Mouse (Mus musculus): ENCODE results near the gene Slc46a2.
A peak's percentile ranks its signal among the peaks of the same experiment; 100 is the strongest.

Slc46a2 gene

DNA sequence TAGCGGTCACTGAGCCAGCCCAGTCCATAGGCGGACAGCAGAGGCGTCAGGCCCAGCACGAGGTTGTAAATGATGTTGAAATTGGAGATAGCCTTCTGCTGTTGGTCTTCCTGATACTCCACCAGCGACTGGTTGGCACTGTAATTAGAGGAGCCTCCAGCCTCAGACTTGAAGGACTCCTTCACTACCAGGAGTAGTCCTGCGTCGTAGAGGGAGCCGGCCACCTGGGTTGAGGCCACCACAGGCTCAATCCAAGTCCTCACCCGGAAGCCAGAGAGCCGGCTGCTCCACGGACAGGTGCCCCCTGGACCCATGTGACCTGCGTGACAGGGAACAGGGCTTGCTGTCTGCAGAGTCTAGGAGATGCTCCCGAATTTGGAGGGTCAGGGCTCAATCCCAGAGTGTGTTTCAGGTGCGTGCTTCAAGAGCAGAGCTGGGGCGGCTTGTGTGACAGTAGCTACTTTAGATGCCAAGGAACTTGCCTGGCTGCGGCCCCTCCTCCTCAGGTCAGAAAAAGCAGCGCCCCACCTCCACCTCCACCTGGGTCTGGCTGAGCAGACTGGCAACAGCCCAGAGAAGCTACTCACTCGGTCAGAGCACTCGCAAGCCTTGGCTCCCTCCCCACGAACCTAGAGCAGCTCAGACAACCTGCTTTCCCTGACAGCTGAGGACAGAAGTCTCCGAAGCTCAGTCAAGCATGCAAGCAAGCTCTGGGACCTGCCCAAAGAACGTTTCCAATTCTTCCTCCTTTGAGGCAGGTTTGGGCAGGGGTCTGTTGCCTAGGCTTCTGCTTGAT, at the start of gene Slc46a2:
Gene Slc46a2, minus strand, starts transcription at position 449 of the 796 bp plus-strand sequence.
- no peak for DNase-seq (ENCODE audit: low spot score in 2 of 2)

GRCm38 (mm10) chr4:59963405-59964344, 48.8 kb upstream of the Slc46a2 start, which contains the start of gene Mup6:
Gene Mup6, plus strand, starts transcription at chr4:59964294.
- no peak for DNase-seq (ENCODE audit: low spot score in 2 of 2)

GRCm38 (mm10) chr4:59960610-59961009, 45.8 kb upstream of the Slc46a2 start, which contains the start of gene Mup4:
Gene Mup4, minus strand, starts transcription at chr4:59960710.
- no peak for DNase-seq (ENCODE audit: low spot score in 2 of 2)

GRCm38 (mm10) chr4:59937543-59937942, 22.7 kb upstream of the Slc46a2 start:
- DNase-seq (ENCODE audit: low spot score in 2 of 2) = no peak

DNA sequence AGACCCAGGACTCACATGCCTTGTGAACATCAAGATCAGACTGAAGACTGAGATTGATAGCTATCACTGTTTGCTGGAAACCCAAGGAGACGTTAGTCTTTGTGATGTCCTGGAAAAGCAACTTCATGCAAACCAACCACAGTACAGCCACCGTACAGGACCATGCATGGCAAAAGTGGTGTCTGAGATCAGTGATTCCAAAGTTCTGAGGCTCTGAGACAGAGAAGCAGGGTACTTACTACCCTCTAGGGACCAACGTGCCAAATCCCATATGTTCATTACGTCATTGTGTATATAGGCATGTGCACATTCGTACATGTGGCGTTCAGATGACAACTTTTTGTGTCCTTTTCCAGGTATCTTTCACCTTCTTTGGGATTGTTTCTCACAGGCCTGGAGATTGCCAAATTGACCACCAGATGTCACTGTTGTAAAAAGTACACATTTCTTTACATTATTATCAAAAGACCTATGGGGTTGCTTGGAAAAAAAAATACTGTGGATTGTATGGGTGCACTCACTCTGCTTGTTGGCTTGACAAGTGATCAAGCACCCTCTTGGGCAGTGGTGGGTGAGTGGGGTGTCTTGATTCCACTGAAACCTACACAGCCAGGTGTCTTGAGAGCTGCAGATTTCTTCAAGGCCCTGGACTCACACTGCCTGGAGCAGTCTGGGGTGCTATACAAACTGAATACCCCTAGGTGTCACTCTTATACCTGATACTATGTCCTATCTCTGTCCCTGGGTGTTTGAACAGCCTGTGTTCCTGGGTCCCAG, 17.8 kb upstream of the Slc46a2 start:
- peak in 1 of 2 experiments; percentile 7 for DNase-seq (ENCODE audit: low spot score in 2 of 2)

DNA sequence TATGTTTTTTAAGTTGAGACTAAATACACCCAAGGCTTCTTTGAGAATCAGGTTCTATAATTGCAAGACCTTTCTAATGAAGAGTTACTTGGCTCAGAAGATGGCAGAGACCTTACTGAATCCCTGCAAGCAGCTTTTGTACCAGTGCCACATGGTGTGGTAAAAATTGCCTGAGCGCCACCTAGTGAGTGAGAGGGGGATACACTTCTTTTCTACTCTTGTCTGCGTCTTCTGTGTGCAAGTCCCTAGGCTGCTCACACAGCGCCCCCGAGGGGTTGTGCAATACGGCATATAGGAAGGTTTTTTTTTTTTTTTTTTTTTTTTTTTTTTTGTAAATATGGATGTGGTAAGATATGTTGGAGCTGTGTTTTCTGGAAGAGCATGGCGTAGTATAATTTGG, 13.5 kb upstream of the Slc46a2 start:
- peak; percentile 10 to 77 for DNase-seq (ENCODE audit: low spot score in 2 of 2)

- DNase-seq (ENCODE audit: low spot score in 2 of 2) = no peak
Measured at GRCm38 (mm10) chr4:59927666-59928065, 12.8 kb upstream of the Slc46a2 start.

DNA sequence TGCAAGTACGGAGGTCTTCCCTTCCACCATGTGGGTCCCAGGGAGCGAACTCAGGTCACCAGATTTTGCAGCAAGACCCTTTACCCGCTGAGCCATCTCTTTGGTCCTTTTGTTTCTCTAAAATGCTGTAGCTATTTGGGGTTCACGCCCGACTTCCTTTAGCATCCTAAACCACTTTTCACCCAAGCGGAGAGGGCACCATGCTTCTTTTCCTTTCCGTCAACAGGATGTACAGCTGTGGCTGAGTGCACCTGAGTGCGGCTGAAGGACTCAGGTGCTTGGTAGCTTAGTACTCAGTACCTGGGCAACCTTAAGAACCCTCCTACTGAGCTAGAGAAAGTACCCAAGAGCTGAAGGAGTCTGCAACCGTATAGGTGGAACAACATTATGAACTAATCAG, 10.2 kb upstream of the Slc46a2 start:
- DNase-seq (ENCODE audit: low spot score in 2 of 2) = peak in 1 of 2 experiments; percentile 28

DNA sequence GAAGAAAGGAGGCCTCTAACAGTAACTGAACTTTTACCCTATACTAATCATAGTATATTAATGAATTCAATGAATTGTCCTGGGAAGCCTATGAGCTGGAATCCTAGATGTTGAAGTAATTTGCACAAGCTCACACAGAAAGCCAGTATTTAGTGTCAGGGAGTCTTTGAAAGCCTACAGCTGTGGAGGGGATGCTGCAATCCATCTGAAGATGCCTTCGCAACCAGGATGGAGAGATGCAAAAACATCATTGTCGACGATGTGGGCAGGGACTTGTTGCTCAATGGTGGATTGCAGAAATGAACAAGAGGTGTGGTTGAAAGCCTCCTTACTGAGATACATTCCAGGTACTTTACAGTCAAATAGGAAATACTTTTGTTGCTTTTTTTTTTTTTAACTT, 3.1 kb upstream of the Slc46a2 start:
- DNase-seq (ENCODE audit: low spot score in 2 of 2) = no peak

GRCm38 (mm10) chr4:59908785-59909184, 6.1 kb downstream of the Slc46a2 start:
- no peak for DNase-seq (ENCODE audit: low spot score in 2 of 2)

DNA sequence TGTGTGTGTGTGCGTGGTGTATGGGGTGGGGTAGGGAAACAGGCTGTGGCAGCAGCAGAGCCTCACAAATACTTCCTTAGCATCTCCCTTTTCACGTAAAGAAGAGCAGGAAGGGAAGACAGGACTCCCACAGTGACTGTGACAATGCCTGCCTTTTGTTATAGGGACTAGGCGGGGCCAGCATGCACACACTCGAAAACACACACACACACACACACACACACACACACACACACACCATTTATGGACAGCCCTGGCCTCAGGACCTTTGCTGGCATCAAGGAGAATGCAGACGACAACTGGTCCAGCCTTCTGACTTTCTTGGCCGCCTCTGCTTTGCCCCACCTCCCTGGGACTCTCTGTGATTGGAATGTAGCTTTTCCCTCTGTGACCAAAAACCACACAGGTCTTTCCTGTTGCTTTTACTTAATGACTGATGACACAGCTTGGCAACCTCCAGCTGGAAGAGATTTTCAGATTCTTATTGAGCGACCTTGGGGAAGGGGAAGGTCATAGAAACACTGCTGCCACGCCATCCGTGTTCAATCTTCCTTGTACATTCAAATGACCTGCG, 7.1 kb downstream of the Slc46a2 start:
- no peak for DNase-seq (ENCODE audit: low spot score in 2 of 2)

DNA sequence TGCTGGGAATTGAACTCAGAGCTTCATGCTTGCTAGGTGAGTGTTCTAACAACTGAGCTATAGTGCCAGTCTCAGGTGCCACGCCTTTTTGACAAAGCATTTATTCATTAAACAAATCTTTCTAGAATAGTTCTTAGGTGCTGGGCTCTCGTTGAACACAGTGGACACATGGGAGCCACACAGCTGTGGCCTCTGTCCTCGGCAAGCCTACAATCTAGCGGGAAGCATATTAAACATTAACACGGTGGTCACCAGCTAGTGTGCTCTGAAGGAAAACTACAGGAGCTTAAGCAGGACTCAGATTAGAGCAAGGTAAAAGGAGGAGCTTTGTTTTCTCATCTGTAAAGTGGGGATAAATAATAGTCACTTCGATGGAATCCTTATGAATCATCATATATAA, 7.8 kb downstream of the Slc46a2 start:
- no peak for DNase-seq (ENCODE audit: low spot score in 2 of 2)

GRCm38 (mm10) chr4:59902547-59902946, 12.3 kb downstream of the Slc46a2 start:
- DNase-seq (ENCODE audit: low spot score in 2 of 2) = no peak

GRCm38 (mm10) chr4:59901810-59902209, 13.0 kb downstream of the Slc46a2 start:
- no peak for DNase-seq (ENCODE audit: low spot score in 2 of 2)

GRCm38 (mm10) chr4:59898521-59898919, 16.3 kb downstream of the Slc46a2 start:
- DNase-seq (ENCODE audit: low spot score in 2 of 2) = no peak

- DNase-seq (ENCODE audit: low spot score in 2 of 2) = no peak
Measured at GRCm38 (mm10) chr4:59897814-59898520, 16.9 kb downstream of the Slc46a2 start.

DNA sequence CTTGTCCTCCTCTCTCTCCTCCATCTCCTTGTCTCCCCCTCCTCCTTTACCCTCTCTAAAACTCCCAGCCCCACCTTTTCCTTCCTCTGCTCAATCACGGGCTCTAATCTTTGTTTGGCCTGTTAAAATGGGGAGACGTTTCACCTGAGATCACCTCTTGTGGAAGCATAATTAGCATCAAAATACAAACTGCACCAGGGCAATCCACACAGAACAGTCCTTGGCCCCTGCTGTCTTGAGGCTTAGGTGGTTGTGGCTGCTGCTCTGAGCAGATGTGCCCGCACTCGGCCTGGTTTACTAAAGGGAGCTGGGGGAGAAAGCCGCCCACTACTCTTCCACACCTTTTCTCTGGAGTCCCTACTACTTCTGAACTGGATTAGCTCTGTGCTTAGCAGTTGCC, 18.9 kb downstream of the Slc46a2 start:
- DNase-seq (ENCODE audit: low spot score in 2 of 2) = no peak

DNA sequence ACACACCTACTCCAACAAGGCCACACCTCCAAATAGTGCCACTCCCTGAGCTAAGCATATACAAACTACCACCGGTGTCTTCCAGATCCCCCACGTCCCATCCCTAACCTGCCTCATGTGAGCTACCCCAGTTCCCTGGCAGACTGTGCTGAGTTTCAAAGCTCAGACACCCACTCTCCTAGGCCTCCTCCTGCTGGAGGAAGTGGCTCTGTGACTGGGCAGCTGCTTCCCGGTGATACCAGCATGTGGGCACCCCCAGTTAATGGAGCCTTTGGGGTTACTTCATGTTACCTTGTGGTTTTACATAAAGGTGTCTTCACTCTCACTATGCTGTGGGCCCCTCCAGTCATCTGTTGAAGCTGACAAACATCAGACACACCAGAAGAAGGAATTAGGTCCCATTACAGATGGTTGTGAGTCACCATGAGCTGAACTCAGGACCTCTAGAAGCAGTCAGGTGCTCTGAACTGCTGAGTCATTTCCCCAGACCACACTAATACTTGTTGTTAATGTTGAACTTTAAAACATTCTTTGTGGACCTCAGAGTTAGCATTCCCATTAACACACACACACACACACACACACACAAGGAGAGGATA, 19.8 kb downstream of the Slc46a2 start:
- no peak for DNase-seq (ENCODE audit: low spot score in 2 of 2)

DNA sequence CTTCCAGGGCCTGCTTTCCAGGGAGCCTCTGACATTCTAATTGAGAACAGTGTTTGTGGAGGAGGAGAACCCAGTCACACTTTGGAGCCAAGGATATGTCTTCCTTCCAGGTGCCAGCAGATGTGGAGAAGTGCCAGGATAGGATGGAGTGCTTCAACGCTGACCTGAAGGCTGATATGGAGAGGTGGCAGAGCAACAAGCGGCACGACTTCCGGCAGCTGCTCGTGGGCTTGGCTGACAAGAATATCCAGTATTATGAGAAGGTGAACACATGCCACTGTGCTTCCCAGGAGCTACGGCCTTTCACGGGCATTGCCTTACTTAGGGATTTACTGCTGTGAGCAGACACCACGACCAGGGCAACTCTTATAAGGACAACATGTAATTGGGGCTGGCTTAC, 20.4 kb downstream of the Slc46a2 start:
- DNase-seq (ENCODE audit: low spot score in 2 of 2) = no peak

DNA sequence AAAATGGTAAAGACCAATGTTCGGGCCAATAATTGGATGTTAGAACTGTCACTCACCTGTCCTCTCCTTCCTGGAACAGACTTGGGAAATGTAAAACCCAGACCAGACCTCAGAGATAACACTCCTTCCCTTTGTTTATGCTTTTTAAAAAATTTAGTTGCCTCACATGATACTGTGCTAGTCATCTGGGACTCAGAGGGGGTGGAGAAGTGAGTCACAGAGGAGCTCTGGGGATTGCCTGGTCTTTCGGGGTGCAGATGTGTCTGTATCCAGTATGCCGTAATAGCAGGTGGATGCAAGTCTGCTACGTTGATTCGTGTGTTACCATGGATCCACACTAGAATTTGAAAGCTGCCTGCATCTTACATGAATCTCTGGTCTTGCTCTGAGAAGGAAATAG, 22.1 kb downstream of the Slc46a2 start:
- DNase-seq (ENCODE audit: low spot score in 2 of 2) = no peak

All from natural killer cell, adult 2 months (primary cell).